In genomic region chr15:88864270-88865030, GRCm38 (mm10) we compare ENCODE assay signal across 7 mouse cellular contexts. TPM values are rescaled to one million over a fixed set of nuclear protein-coding genes. Genes with fewer than 3 reads are reported as not detected.
DNase-seq lines count a peak whose midpoint lies in the region; ATAC-seq and TF ChIP-seq lines count a peak whose summit lies in the region.

No protein-coding gene starts in this region.

- TF ChIP-seq POLR2A in cerebellum, adult 2 months (IDR thresholded peaks at IDR 0.05; ENCODE audit: borderline replicate concordance, insufficient read depth, low read length): no peak

- no peak for DNase-seq in neural tube, embryonic 11.5 days (ENCODE audit: low spot score)
- DNase-seq in neural tube, embryonic 10.5 days (ENCODE audit: extremely low spot score, low spot score): no peak
- DNase-seq in cerebellum, adult 2 months: no peak
- DNase-seq in heart, embryonic 10.5 days (ENCODE audit: low spot score): no peak
- DNase-seq in kidney, postnatal 10 days: peak; percentile 78

- ATAC-seq in neural tube, embryonic 11.5 days (ENCODE audit: insufficient read depth, low FRiP score, low TSS enrichment): no peak; the same call in 1 of the 2 replicates
- ATAC-seq in midbrain, embryonic 15.5 days (replicated peaks): peak; percentile 10; the same call in 1 of the 2 replicates
- no peak for ATAC-seq in megakaryocyte progenitor cell, adult 5-6 weeks (replicated peaks; ENCODE audit: poor library complexity)

- H3K4me3 ChIP-seq in neural tube, embryonic 11.5 days (ENCODE audit: low read depth, low read length): peak overlapping the region; percentile 94
- peak overlapping the region; percentile 78 for H3K4me3 ChIP-seq in cerebellum, adult 2 months (replicated peaks; ENCODE audit: insufficient read depth, low read depth, low read length)
- H3K4me3 ChIP-seq in heart, embryonic 10.5 days: peak overlapping the region; percentile 95
- H3K4me3 ChIP-seq in midbrain, embryonic 15.5 days: peak overlapping the region; percentile 75

- 0 out of 2 replicates have a peak overlapping the region, but pooled peaks have one; percentile 8 for H3K27ac ChIP-seq in neural tube, embryonic 11.5 days (ENCODE audit: low read depth, low read length)
- H3K27ac ChIP-seq in cerebellum, adult 2 months (ENCODE audit: insufficient read depth, low read length): peak overlapping the region; percentile 99
- peak overlapping the region; percentile 97 for H3K27ac ChIP-seq in heart, embryonic 10.5 days
- H3K27ac ChIP-seq in midbrain, embryonic 15.5 days: peak overlapping the region; percentile 98

- H3K36me3 ChIP-seq in neural tube, embryonic 11.5 days (ENCODE audit: control insufficient read depth, insufficient read depth, low read length): peaks cover 7% of the 10 kb centered on the region
- H3K36me3 ChIP-seq in heart, embryonic 10.5 days: peaks cover 34% of the 10 kb centered on the region
- 0 out of 2 replicates have a peak, but pooled peaks cover 6% of the 10 kb centered on the region for H3K36me3 ChIP-seq in midbrain, embryonic 15.5 days (replicated peaks)

- peaks cover 12% of the 10 kb centered on the region for H3K4me1 ChIP-seq in neural tube, embryonic 11.5 days (ENCODE audit: control insufficient read depth, insufficient read depth, low read length)
- peaks cover 20% of the 10 kb centered on the region for H3K4me1 ChIP-seq in cerebellum, adult 2 months (ENCODE audit: control insufficient read depth, insufficient read depth, low read length)
- H3K4me1 ChIP-seq in heart, embryonic 10.5 days: peaks cover 76% of the 10 kb centered on the region
- H3K4me1 ChIP-seq in midbrain, embryonic 15.5 days: peaks cover 22% of the 10 kb centered on the region

- H3K9me3 ChIP-seq in neural tube, embryonic 11.5 days (ENCODE audit: control insufficient read depth, low read length): no peaks in the 10 kb centered on the region
- no peaks in the 10 kb centered on the region for H3K9me3 ChIP-seq in heart, embryonic 10.5 days
- no peaks in the 10 kb centered on the region for H3K9me3 ChIP-seq in midbrain, embryonic 15.5 days

- H3K9ac ChIP-seq in neural tube, embryonic 11.5 days (ENCODE audit: low read length): peak overlapping the region; percentile 82
- peak overlapping the region; percentile 69 for H3K9ac ChIP-seq in midbrain, embryonic 15.5 days

- TF ChIP-seq CTCF in cerebellum, adult 2 months (IDR thresholded peaks at IDR 0.05; ENCODE audit: borderline replicate concordance, insufficient read depth, low read depth, low read length): 0 out of 2 replicates have a peak, but pooled peaks have one; percentile 15

- peak overlapping the region; percentile 84 for H3K4me2 ChIP-seq in neural tube, embryonic 11.5 days (ENCODE audit: low read depth)
- peak overlapping the region; percentile 61 for H3K4me2 ChIP-seq in midbrain, embryonic 15.5 days

- WGBS in neural tube, embryonic 11.5 days: 63% methylated on average over 22 of the region's 22 CpGs
- 17% methylated on average over 22 of the region's 22 CpGs for WGBS in cerebellum, adult 2 months
- 34% methylated on average over 22 of the region's 22 CpGs for WGBS in heart, embryonic 10.5 days
- 38% methylated on average over 22 of the region's 22 CpGs for WGBS in midbrain, embryonic 15.5 days

- no peaks in the 10 kb centered on the region for H3K27me3 ChIP-seq in neural tube, embryonic 11.5 days (ENCODE audit: control insufficient read depth, insufficient read depth, low read length)
- no peaks in the 10 kb centered on the region for H3K27me3 ChIP-seq in cerebellum, adult 2 months (ENCODE audit: control insufficient read depth, insufficient read depth, low read length)
- H3K27me3 ChIP-seq in heart, embryonic 10.5 days (ENCODE audit: insufficient read depth, poor library complexity, severe bottlenecking): no peaks in the 10 kb centered on the region
- H3K27me3 ChIP-seq in midbrain, embryonic 15.5 days (replicated peaks): no peaks in the 10 kb centered on the region

RNA-seq across cellular contexts. Expression of gene Pim3, which starts 2.5 kb away (rescaled TPM):
- polyA plus RNA-seq in neural tube, embryonic 11.5 days (2014; fragmentation: Nextera tagmentation; extraction: Ambion mirVana): 38.7 and 42.3 TPM in 2 replicates
- 23.4 and 24.2 TPM in 2 replicates for polyA plus RNA-seq in cerebellum, adult 2 months (2012; rRNA removed)
- polyA plus RNA-seq in heart, embryonic 10.5 days (2016; fragmentation: Nextera tagmentation; extraction: Ambion mirVana): 68.1 and 73.7 TPM in 2 replicates
- polyA plus RNA-seq in midbrain, embryonic 15.5 days (2015; fragmentation: Nextera tagmentation; extraction: Ambion mirVana): 69.0 and 72.4 TPM in 2 replicates
- total RNA-seq in megakaryocyte progenitor cell, adult 5-6 weeks (2015): 11.0 and 18.0 TPM in 2 replicates
- 11.1 and 14.3 TPM in 2 replicates for total RNA-seq in megakaryocyte progenitor cell, adult 5-6 weeks (2017)

RNA-seq across cellular contexts. Expression of gene Creld2, which starts 45.0 kb away (rescaled TPM):
- polyA plus RNA-seq in neural tube, embryonic 11.5 days (2014; fragmentation: Nextera tagmentation; extraction: Ambion mirVana): 83.2 and 96.4 TPM in 2 replicates
- polyA plus RNA-seq in cerebellum, adult 2 months (2012; rRNA removed): 28.6 and 32.0 TPM in 2 replicates
- polyA plus RNA-seq in heart, embryonic 10.5 days (2016; fragmentation: Nextera tagmentation; extraction: Ambion mirVana): 98.6 and 126 TPM in 2 replicates
- polyA plus RNA-seq in midbrain, embryonic 15.5 days (2015; fragmentation: Nextera tagmentation; extraction: Ambion mirVana): 60.7 and 69.3 TPM in 2 replicates
- total RNA-seq in megakaryocyte progenitor cell, adult 5-6 weeks (2015): 65.2 and 68.1 TPM in 2 replicates
- total RNA-seq in megakaryocyte progenitor cell, adult 5-6 weeks (2017): 117 and 124 TPM in 2 replicates

RNA-seq across cellular contexts. Expression of gene Alg12, which starts 45.3 kb away (rescaled TPM):
- 10.2 and 13.3 TPM in 2 replicates for polyA plus RNA-seq in neural tube, embryonic 11.5 days (2014; fragmentation: Nextera tagmentation; extraction: Ambion mirVana)
- polyA plus RNA-seq in cerebellum, adult 2 months (2012; rRNA removed): 17.3 and 18.5 TPM in 2 replicates
- 14.6 and 15.2 TPM in 2 replicates for polyA plus RNA-seq in heart, embryonic 10.5 days (2016; fragmentation: Nextera tagmentation; extraction: Ambion mirVana)
- 9.4 and 9.6 TPM in 2 replicates for polyA plus RNA-seq in midbrain, embryonic 15.5 days (2015; fragmentation: Nextera tagmentation; extraction: Ambion mirVana)
- 10.9 and 18.2 TPM in 2 replicates for total RNA-seq in megakaryocyte progenitor cell, adult 5-6 weeks (2015)
- total RNA-seq in megakaryocyte progenitor cell, adult 5-6 weeks (2017): 7.9 and 10.3 TPM in 2 replicates

Comparison
In these comparisons a context has a peak if more than half of its experiments do, and no peak if none do; other contexts are left out.
1. H3K27ac ChIP-seq: peak in every context shown above with its lines; median percentile 99 in cerebellum, adult 2 months; 98 in midbrain, embryonic 15.5 days; 97 in heart, embryonic 10.5 days; 8 in neural tube, embryonic 11.5 days.